Mouse (Mus musculus) lung, embryonic 14.5 days (tissue): ENCODE results near the gene Ak5. TPM values are rescaled to one million over a fixed set of nuclear protein-coding genes. Genes with fewer than 3 reads are reported as not detected.

ENCODE experiments used
- ATAC-seq: fragments of 200-750 bp; cut with Nextera tagmentation; 2 replicates; pipeline ENCODE4 v1.8.0; 2017; ENCODE audit warnings: mild to moderate bottlenecking, moderate TSS enrichment, moderate library complexity; ENCODE audit not compliant: insufficient read depth
- DNase-seq: peaks from one replicate; pipeline ENCODE4 v3.0.0-alpha.2; 2015
- H3K27ac ChIP-seq: fragments of 300-500 bp; sonication (generic); 2 replicates; pipeline ENCODE4 v1.5.1; 2014; ENCODE audit warnings: low read depth, mild to moderate bottlenecking, moderate library complexity
- H3K27me3 ChIP-seq: fragments of 300-500 bp; sonication (generic); 2 replicates; pipeline ENCODE4 v1.6.1; 2014; ENCODE audit warnings: low read length, control low read depth; ENCODE audit not compliant: insufficient read depth
- H3K36me3 ChIP-seq: fragments of 300-500 bp; sonication (generic); 2 replicates; pipeline ENCODE4 v1.6.1; 2014; ENCODE audit warnings: control low read depth; ENCODE audit not compliant: insufficient read depth
- H3K4me1 ChIP-seq: fragments of 300-500 bp; sonication (generic); 2 replicates; pipeline ENCODE4 v1.6.1; 2014; ENCODE audit warnings: antibody characterized with exemption, control low read depth; ENCODE audit not compliant: insufficient read depth
- H3K4me2 ChIP-seq: fragments of 300-500 bp; sonication (generic); 2 replicates; pipeline ENCODE4 v1.6.1; 2014; ENCODE audit warnings: mild to moderate bottlenecking
- H3K4me3 ChIP-seq: fragments of 300-500 bp; sonication (generic); 2 replicates; pipeline ENCODE4 v1.5.1; 2014; ENCODE audit warnings: low read depth, low read length
- H3K9ac ChIP-seq: fragments of 300-500 bp; sonication (generic); 2 replicates; pipeline ENCODE4 v1.6.1; 2014
- H3K9me3 ChIP-seq: fragments of 300-500 bp; sonication (generic); 2 replicates; pipeline ENCODE4 v1.6.1; 2016; ENCODE audit warnings: low read depth, low read length, control low read depth
- CTCF ChIP-seq: IDR thresholded peaks from 2 replicates; pipeline ENCODE4 v1.5.1; 2016; ENCODE audit warnings: antibody characterized with exemption, low read depth
- WGBS: fragments of 180-500 bp; shearing (Covaris S2); extraction: QIAGEN DNeasy Blood & Tissue Kit; methylation state at CpG from one replicate; pipeline ENCODE4 v1.1.7; 2014; 5-methylcytosine and 5-hydroxymethylcytosine counted together
- polyA plus RNA-seq: library from polyadenylated mRNA; unstranded; fragments of >200 nt; fragmentation: Nextera tagmentation; extraction: Ambion mirVana; gene quantifications from 2 replicates; pipeline ENCODE4 v1.2.1, GENCODE M21; 2014

The Ak5 gene
- polyA plus RNA-seq = 4.1 TPM in 2 replicates

GRCm38 (mm10) chr3:152668239-152668638 is at the start of gene Ak5:
Ak5 (minus strand) TSS chr3:152668360.
- DNase-seq (no peak), ATAC-seq (peak; percentile 27; the same call in 1 of the 2 replicates)
- no peaks in the 10 kb centered on the region for H3K9me3 ChIP-seq
- 3% methylated on average over 5 of the region's 5 CpGs for WGBS
- no peak for TF ChIP-seq CTCF
- peaks cover 21% of the 10 kb centered on the region for H3K27me3 ChIP-seq
- no peaks in the 10 kb centered on the region for H3K36me3 ChIP-seq
- H3K4me2 ChIP-seq = peak within 1 kb of the TSS; percentile 99
- H3K4me1 ChIP-seq = no peaks in the 10 kb centered on the region
- H3K4me3 ChIP-seq = peak within 1 kb of the TSS; percentile 55
- H3K9ac ChIP-seq = peak within 1 kb of the TSS; percentile 56
- no peak within 1 kb of the TSS for H3K27ac ChIP-seq

GRCm38 (mm10) chr3:152713991-152714902 is 46.1 kb upstream of the Ak5 start, which contains the start of gene Pigk:
Pigk (plus strand) TSS chr3:152714100.
- peak; percentile 96 for DNase-seq
- Histone ChIP-seq H3K4me3 (peak within 1 kb of the TSS; percentile 92), H3K9me3 (no peaks in the 10 kb centered on the region), H3K36me3 (no peaks in the 10 kb centered on the region), H3K27me3 (no peaks in the 10 kb centered on the region), H3K4me1 (0 out of 2 replicates have a peak, but pooled peaks cover 5% of the 10 kb centered on the region), H3K9ac (peak within 1 kb of the TSS; percentile 79), H3K4me2 (peak within 1 kb of the TSS; percentile 82), H3K27ac (peak within 1 kb of the TSS; percentile 6; the same call in 1 of the 2 replicates)
- TF ChIP-seq CTCF = no peak
- peak; percentile 91 for ATAC-seq
- WGBS = under 1% methylated on average over 48 of the region's 48 CpGs

- DNase-seq (no peak), ATAC-seq (no peak)
- TF ChIP-seq CTCF = no peak; the same call in 1 of the 2 replicates
- Histone ChIP-seq H3K36me3 (no peaks in the 10 kb centered on the region), H3K4me1 (0 out of 2 replicates have a peak, but pooled peaks cover 5% of the 10 kb centered on the region), H3K27me3 (no peaks in the 10 kb centered on the region), H3K4me2 (no peak overlapping the region), H3K9me3 (no peaks in the 10 kb centered on the region), H3K4me3 (no peak overlapping the region), H3K27ac (no peak overlapping the region), H3K9ac (no peak overlapping the region)
- WGBS = 61% methylated on average over 4 of the region's 4 CpGs
These were observed 44.8 kb upstream of the Ak5 start for GRCm38 (mm10) chr3:152712957-152713356.

- Histone ChIP-seq H3K4me1 (0 out of 2 replicates have a peak, but pooled peaks cover 4% of the 10 kb centered on the region), H3K36me3 (no peaks in the 10 kb centered on the region), H3K9me3 (no peaks in the 10 kb centered on the region), H3K4me3 (no peak overlapping the region), H3K9ac (no peak overlapping the region), H3K27me3 (no peaks in the 10 kb centered on the region), H3K27ac (no peak overlapping the region), H3K4me2 (no peak overlapping the region)
- WGBS = 63% methylated on average over 3 of the region's 3 CpGs
- no peak for ATAC-seq
- no peak for DNase-seq
- no peak for TF ChIP-seq CTCF
These were observed 41.8 kb upstream of the Ak5 start for GRCm38 (mm10) chr3:152709936-152710335.

- no peaks in the 10 kb centered on the region for H3K9me3 ChIP-seq
- H3K36me3 ChIP-seq = no peaks in the 10 kb centered on the region
- H3K4me2 ChIP-seq = no peak overlapping the region
- DNase-seq = no peak
- no peak for ATAC-seq
- H3K27me3 ChIP-seq = no peaks in the 10 kb centered on the region
- no peak overlapping the region for H3K9ac ChIP-seq
- no peak for TF ChIP-seq CTCF
- no peak overlapping the region for H3K4me3 ChIP-seq
- no peak overlapping the region for H3K27ac ChIP-seq
- no peaks in the 10 kb centered on the region for H3K4me1 ChIP-seq
- 73% methylated on average over 5 of the region's 5 CpGs for WGBS
These were observed 39.2 kb upstream of the Ak5 start for GRCm38 (mm10) chr3:152707321-152707823.

GRCm38 (mm10) chr3:152706901-152707300 is 38.7 kb upstream of the Ak5 start:
- Histone ChIP-seq H3K27me3 (no peaks in the 10 kb centered on the region), H3K9me3 (no peaks in the 10 kb centered on the region), H3K4me1 (no peaks in the 10 kb centered on the region), H3K4me3 (no peak overlapping the region), H3K27ac (no peak overlapping the region), H3K4me2 (no peak overlapping the region), H3K9ac (no peak overlapping the region), H3K36me3 (no peaks in the 10 kb centered on the region)
- ATAC-seq (no peak), DNase-seq (no peak)
- TF ChIP-seq CTCF = no peak
- 80% methylated on average over 2 of the region's 2 CpGs for WGBS

GRCm38 (mm10) chr3:152705826-152706225 is 37.7 kb upstream of the Ak5 start:
- ATAC-seq (no peak), DNase-seq (no peak)

More at GRCm38 (mm10) chr3:152705826-152706225, 37.7 kb upstream of the Ak5 start:
- Histone ChIP-seq H3K9me3 (no peaks in the 10 kb centered on the region), H3K27ac (no peak overlapping the region), H3K9ac (no peak overlapping the region), H3K4me2 (no peak overlapping the region), H3K4me3 (no peak overlapping the region), H3K4me1 (no peaks in the 10 kb centered on the region), H3K27me3 (no peaks in the 10 kb centered on the region), H3K36me3 (no peaks in the 10 kb centered on the region)
- 68% methylated on average over 5 of the region's 5 CpGs for WGBS
- TF ChIP-seq CTCF = no peak
